Mouse (Mus musculus): ENCODE data around the gene Acly.
A peak's percentile ranks its signal among the peaks of the same experiment; 100 is the strongest.

Gene Acly

DNA sequence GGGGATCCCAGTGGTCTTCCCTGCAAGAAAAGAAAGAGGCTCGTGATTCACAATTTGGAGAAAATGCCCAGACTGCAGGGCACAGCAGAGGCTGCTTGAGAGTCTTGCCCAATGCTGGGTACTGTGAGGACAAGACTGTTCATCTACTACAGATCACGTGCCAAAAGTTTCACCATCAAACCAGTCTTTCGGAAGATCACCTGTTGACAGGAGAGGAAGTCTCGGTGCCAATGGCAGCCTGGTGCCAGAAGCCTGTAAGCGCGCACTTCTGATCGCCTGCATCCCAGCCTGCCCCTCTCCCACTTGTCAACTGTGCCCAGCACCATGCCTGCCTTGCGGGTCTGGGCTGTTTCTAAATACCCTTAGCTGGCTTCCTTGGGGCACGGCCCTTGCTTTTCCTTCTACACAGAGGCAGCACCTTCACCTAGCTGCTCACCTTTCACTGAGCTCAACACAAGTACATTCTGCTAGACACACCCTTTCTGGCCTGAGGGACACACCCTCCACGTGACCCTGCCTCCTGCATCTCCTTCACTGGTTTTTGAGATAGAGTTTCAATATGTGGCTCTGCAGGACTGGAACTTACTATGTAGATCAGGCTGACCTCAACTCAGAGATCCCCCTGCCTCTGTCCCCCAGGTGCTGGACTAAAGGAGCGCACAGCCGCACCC is 22.7 kb downstream of the Acly start:
- DNase-seq, result no peak

DNA sequence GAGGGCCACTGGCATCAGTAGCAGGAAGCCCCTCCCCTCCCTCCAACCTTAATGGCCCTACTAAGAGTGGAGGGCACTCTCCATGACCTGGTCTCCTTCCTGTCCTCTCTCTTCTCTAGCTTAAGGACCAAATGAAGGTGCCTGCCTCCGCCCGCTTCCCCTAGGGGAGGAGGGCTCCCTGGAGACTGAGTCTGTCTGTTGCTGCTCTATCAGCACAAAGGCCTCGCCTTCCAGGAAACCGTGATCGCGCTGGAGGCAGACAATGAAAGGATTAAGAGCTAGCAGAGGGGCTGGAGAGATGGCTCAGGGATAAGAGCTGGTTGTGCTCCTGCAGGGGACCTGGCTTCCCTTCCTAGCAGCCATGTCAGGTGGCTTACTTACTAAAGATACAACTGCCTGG is 26.5 kb downstream of the Acly start:
- DNase-seq, result no peak

DNA sequence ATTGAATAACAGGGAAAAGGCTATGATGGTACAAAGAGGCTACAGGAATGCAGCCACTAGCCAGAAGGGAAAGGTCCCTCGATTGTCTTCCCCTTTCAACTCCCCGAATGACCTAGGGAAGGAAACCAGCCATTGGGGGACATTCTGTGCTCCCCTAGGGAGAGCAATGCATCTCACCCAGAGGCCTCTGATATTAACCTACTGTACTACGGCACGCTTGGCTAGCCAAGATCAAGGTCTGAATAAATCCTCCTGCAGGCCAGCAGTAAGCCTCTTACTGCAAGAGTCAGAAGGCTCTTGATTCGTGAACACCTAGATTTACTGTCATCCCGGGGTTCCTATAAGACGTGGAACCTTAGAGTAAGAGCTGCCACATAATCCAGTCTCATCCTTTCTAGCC is 27.1 kb downstream of the Acly start:
- DNase-seq, result no peak

DNA sequence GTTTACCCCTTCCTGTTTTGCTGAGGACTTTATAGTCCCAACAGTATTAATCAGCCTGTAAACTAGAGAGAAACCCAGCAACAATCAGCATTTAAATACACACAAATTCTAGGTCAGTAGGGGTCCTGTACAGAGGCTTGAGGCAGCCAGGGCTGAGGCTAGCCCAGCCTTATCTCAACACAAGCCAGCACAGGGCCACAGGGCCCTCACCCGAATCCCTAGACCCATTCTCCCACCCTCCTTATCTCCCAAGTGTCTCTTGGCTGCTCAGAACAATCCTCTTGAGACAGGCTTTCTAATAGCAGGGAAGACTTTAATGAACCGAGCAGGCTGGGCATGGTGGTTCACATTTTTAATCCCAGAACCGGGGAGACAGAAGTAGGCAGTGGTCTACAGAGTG is 27.6 kb downstream of the Acly start:
- DNase-seq, result no peak

DNA sequence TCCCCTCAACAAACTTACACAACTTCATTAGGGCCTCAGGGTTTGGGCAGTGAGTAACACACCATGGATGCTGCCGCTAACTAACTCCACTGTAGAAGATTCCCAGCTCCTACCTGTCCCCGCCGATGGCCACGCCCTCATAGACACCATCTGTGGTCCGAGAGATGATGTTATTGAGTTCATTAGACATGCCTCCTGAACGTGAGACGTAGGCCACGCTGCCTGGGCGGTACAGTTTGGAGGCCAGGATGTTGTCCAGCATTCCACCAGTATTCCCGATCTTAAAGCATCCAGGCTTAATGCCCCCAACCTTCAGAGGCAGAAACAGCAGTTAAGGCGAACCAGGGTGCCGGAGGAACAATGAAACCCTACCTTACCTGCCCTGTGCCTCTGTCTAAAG is 34.0 kb downstream of the Acly start:
- no peak for DNase-seq

DNA sequence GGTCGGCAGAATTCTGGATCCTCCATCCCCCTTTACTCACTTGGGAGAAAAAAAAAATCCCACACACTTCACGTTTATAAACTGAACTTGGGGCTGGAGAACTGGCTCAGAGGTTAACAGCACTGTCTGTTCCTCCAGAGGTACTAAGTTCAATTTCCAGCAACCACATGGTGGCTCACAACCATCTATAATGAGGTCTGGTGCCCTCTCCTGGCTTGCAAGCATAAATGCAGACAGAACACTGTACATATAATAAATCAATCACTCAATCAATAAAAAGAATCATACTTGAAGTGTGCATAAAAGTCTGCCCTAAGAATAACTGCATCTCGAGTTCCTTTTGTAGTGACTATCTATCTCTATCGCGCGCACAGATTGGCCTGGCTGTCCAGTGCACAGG is 36.8 kb downstream of the Acly start:
- DNase-seq, result no peak

DNA sequence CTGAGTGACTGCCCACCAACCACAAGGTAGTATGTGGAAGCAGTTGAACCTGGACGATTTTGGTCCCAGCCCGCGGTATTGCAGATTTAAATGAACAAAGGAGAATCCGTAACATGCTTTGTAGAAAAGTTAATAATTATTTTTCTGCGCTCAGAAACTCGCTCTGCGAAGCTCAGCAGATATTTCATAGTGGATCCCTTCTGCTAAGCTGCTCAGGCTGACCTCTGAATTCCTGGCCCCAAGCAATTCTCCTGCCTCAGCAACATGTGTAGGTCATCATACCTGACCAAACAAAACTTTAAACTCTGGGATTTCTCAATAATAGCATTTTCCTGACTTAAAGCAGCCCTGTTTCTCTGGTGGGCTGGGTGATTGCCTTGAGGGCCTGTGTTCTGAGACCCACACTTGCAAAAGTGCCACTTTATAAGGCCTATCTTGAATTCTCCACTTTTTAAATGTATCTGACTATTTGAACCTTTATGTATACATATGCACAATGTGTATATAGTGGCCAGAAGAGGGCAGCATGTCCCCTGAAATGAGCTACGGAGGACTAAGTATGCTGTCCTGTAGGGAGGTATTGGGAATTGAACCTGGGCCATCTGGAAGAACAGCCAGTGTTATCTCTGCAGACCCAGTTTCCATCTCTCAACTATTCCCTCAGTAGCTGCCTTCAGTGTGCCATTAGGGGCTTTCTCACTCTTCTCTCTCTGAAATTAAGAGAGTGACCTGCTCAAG is 41.8 kb downstream of the Acly start:
- peak in 1 of 2 experiments; percentile 19 for DNase-seq

DNA sequence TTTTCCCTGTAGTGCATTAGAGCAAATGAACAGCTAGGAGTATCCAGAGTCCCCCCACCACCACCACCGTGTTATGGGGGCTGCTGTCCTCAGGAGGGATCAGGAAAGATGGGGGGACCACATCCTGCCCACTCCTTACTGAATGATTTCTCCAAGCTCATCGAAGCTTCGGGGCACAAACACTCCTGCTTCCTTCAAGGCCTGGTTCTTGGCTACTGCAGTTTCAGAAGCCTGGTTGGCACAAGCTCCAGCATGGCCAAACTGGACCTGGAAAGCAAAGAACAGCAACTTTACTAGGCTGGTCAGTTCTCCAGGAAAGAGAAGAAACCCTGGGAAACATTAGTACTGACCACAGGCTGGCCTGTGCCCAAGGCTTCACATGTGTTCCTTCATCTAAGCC is 43.3 kb downstream of the Acly start:
- DNase-seq, result no peak

DNA sequence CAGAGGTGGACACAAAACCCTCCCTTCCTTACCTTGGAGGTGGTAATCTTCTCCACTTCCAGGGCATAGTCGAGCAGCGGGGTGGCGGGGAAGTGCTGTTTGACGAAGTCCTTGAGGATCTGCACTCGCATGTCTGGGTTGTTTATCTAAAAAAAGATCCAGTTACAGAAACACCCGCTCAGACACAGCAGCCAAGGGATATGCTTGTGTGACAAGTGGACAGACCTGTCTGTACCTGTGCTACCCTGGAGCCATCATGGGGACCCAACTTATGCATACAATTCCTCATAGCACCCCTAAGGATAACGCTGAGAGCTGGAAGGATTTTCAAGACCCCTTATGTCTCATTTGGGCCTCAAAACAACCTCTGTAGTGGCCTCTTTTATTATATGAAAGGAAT is 48.6 kb downstream of the Acly start:
- DNase-seq, result no peak

DNA sequence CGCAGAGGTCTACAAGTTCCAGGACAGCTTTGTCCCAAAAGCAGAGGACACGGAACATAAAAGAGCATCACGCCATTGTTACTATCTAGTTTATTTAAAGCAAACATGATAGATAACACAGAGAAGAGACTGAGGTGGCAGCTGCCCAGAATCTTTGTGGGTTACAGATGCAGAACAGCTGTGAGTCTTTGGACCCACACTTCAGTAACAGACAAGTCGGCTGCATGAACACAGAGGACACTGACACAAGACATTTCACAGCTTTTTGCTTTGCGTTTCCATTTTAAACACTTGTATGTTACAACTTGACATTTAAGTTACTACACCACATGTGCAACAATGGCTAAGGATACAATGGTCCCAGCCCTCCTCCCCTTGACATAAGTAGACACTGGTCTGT is 51.5 kb downstream of the Acly start:
- peak; percentile 12 to 48 for DNase-seq

DNA sequence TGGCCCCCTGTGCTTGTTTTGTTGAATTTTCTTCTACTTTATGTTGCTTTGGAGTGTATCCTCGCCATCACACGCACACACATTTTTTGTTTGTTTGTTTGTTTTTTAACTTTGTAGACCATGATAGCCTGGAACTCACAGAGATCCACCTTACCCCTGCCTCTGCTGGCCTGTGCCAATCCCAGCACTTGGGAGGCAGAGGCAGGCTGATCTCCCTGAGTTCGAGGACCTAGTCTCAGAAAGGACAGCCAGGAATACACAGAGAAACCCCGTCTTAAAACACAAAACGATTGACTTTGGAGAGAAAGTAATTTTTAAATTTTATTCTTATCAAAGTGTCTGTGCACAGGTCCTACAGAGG is 54.9 kb downstream of the Acly start:
- DNase-seq, result no peak

DNA sequence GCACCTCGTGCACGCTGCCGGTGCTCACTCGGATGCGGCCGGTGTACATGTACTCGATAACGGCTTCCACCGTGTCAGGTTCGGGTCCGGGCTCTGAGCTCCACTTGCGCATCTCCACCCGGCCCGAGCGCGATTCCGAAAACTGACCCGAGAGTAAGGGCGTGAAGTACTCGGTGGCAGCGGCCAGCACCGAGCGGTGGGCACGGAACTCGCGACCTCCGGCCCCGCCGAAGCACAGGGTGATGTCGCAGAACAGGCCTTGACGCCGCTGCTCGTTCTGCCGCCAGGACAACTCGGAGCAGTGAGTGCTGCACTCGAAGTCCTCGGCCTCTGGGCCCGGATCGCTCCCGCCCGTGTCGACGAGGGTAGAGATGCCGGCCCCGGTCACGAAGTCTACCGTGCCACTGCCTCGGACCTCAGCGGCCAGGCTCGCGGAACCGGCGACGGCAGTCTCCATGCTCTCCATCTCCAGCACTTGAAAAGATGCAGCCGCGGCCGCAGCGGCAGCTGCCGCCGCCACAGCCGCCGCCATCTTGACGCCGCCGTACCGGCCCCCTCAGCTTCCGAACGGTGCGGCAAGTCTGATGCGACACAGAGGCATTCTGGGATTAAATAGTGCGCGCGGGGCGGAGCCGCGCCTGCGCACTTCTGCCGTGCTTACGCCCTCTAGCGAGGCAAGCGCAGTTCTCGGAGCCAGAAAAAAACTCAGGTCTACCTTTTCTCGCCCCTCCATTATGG is 55.4 kb downstream of the Acly start, which contains the start of gene Klhl11:
TSS of gene Klhl11 (minus strand) at position 545 of the 738 bp plus-strand sequence.
- DNase-seq, result peak; percentile 93

DNA sequence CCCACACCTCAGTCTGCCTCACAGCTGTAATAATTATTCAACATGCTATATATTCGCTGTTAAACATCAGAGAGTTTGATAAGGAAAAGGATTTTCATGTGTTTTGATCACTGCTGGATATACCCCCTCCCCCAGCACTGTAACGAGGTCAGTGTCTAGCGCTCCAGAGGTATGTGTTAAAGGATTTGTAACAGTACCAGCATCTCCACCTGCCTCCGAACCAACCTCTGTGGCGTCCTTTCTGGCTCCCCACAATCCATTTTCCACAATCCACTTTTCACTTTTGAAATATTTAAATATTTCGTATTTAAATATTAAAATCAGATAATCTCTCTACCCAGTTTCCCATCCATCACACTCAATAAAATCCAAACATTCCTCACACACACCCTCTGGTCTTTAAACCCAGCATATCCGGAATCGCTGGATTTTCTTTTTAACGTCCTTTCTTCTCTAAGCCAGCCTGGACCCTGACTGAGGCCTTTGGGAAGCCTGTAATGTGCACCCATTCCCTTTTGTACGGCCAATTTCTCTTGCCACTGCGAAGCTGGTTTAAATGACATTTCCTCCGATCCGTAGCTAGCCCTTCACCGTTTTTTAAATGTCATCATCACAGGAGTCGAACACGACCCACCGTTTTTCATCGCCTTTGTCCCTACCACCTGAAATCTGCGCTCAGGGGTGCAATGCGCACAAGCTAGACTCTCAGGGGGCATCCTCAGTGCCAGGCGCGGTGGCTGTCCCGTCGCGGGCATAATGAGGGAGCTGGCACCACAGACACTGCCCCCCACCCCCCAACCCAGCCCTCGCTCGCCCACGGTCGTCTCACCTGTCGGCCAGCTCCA is 56.2 kb downstream of the Acly start:
- peak in 1 of 2 experiments; percentile 8 for DNase-seq

DNA sequence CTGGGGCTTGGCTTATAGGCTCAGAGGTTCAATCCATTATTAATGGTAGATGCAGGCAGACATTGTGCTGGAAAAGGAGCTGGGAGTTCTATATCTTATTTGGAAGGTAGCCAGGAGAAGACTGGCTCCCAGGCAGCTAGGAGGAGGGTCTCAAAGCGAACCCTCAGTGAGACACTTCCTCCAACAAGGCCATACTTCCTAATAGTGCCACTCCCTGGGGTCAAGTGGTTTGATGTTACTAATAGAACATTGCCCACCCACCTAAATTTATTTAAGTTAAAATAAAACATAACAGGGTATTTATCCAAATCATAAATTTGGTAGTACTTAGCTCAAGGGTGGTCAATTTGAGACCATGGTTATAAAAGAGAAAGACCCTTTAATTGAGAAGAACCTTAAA is 62.0 kb downstream of the Acly start:
- no peak for DNase-seq

DNA sequence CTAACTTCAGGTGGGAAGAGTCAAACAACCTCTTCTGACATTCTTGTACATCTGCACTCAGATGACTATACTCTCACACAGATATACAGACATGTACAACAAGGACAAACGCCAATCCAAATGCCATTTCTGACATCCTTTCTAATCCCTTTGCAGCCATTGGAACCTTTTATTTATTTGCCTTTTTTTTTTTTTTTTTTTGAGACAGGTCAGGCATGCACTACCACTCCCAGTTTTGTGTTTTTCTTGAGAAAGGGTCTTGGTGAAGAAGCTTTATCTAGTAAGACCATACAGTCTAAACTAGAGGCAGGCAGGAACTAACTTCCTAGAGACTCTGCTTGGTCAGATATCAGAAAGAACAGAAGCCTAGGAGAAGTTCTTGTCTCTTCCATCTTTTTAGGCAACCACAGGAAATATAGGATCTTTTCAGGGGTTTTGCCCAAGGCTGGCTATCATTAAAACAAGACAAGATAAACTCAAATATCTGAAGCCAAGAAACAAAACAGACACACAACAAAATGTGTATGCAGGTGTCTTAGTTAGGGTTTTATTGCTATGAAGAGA is 62.5 kb downstream of the Acly start:
- DNase-seq, result no peak

DNA sequence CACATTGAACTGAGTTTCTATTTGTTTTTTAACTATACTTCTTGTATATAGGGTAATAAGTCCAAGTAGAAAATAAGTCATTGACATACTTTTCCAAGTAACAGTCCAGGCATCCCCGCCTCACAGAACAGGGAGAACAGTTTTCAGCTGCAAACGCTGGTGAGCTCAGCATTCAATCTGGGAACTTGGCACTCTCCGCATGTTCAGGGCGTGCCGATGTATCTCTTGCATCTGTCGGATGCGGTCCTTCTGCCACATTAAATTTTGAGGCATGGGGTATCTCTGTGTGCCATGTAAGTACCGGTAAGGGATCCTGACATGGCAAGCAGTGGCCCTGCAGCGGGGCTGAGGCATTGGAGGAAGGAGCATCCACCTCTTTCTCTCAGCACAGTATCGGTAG is 65.1 kb downstream of the Acly start:
- DNase-seq, result no peak

DNA sequence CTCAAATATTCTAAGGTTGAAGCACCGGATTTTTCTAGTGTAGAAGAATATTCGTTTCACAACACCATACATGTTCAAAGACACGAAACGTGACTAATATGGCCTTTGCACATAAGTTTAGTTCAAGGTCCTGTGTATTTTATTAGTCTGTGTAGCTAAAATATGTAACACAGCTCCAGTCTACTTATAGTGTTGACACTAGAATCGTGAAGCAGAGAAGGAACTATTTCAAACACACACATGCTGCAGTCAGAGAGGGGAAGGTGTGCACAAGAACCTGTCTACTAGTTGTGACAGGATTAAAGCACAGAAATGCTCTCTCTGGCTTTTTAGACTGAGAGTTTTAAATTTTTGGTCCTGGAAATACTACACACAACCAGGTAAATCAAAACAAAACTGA is 70.1 kb downstream of the Acly start:
- no peak for DNase-seq

DNA sequence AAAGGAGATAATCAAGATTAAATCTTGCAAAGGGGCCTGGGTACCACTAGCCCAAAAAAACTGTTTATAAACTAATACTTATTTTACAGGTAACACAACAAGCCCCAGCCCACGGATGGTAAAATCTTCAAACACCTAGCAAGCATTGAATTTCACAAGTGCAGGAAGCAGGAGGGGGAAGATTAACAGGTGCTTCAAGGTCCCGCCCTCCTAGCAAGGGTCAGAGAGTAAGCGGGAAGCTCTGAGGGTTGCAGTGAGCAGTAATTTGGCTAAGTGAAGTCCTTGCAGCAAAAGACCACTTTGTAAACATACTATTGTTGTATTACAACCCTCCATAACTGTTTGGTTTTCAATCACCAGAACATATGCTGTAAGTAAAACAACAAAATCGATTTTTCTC is 70.6 kb downstream of the Acly start:
- DNase-seq, result no peak

DNA sequence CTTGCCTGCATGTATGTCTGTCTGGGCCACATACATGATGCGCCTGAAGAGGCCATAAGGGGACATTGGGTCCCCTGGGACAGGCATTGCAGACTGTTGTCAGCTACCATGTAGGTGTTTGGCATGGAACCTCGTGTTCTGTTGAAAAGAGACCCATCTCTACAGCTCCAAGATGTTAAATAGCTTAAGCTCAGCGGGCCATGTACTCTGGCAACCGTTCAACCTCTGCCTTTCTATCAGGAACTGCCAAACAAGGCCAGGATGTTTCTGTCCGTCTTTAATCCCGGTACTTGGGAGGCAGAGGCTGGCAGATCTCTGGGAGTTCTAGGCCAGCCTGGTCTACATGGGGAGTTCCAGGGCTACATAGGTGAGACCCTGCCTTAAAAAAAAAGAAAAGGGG is 85.2 kb downstream of the Acly start:
- DNase-seq, result no peak

DNA sequence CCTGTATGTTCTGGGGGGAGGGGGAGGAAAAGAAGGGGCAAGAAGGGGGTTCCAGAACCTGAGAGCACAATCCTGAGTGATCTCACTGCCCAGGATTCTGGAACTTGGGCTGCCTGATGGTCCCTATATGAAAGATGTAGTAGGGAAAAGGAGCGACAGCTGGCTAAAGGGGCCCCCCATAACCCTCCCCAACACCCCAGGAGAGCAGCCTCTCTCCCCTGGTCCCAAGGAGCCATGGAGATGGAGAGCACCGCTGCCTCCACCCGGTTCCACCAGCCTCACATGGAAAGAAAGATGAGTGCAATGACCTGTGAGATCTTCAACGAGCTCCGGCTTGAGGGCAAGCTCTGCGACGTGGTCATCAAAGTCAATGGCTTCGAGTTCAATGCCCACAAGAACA is 86.0 kb downstream of the Acly start, which contains the start of the genes Nt5c3b and Klhl10:
TSS of gene Nt5c3b (minus strand) at position 12 of the 400 bp plus-strand sequence.
TSS of gene Klhl10 (plus strand) at position 121 of the 400 bp plus-strand sequence.
- DNase-seq, result no peak

DNA sequence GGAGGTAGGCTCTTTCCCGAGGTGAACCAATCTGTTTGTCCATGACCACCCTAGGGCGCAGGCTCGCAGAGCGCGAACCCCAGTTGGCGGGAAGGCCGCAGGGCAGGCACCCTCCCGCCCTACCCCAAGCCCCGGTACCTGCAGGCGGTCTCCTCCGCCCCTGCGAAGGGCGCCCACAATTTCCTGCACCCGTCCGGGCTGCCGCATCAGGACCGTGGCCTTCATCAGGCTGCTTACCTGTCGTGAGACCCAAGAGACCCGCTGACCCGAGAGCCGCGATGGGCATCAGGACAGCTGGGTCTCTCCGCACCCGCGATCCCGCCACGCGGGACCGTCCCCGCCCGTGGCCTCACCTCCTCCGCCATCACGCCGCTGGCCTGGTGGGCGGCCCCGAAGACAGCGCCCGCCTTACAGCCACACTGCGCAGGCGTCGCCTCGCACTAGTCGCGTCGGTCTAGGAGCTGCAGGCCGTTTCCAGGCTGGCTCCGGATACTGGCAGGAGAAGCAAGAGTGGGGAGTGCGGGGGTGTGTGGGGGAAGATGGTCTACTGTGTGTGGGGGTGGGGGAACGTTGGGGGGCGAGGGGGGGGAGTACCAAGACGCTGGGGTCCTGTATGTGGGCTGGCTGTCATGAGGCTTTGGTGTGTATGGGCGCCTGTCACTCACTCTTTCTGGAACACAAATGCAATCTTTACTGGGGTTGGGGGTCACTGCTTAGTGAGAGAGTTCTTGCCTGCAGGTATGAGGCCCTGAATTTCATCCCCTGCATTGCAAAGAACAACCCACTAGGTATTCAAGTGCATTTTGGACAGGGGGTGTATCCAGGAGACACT is 86.9 kb downstream of the Acly start:
- DNase-seq, result peak; percentile 91 to 92

DNA sequence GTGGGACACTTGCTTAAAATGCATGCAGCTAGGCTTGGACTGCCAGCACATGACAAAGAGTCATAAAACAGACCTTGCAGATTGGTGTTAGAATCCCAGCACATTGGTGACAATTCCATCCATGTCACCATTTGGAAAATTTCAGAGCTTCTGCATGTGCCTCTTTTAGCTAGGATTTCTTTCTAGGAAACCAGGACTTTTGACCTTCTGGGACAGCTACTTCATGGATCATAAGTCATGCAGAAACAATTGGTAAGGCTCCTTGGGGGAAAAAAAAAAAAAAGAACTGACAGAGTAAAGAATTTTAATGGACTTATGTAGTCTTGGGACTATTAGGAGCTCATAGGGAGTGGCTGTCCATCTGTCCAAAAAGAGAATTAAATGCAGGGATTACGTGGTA is 89.9 kb downstream of the Acly start:
- DNase-seq, result no peak
